In the genomic region with DNA sequence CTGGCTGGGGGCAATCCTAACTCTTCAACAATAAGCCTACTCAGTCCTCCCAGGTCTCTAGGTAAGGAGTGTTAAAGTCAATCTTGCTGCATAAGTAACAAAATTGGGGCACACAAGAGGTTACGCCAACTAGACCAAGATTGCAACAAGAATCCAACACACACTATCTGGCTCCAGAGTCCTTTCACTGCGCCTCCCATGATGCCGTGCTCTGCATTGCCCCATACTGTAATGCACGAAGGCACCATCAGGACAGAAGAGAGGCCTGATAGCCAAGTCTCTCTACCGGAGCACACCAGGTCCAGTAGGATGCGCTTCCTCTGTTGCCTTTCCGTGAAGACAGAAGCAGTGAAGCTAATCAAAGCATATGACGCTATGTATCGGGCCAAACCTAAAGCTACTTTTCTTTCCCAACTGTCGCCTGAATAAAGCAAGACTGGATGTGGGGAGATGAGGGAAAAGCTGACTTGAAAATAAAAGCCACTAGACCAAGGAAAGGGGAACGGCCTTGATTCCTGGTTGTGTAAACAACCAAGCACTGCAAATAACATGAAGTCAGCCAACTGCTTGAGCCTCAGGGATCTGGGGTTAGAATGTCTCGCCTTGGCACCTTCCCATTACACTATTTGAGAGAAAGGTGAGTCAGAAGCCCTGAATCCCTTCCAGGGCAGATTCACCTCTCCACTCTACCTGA, we compare ENCODE assay signal across 12 mouse cellular contexts. TPM values are rescaled to one million over a fixed set of nuclear protein-coding genes. Genes with fewer than 3 reads are reported as not detected.
DNase-seq lines count a peak whose midpoint lies in the region; ATAC-seq and TF ChIP-seq lines count a peak whose summit lies in the region.
"Had no signal": no experiment of that assay in that cellular context is flagged by ENCODE, and none has a peak within 500 bp of the region (broad histone marks: within the 10 kb centered on the region; RNA-seq: fewer than 3 reads in every experiment).

No protein-coding gene starts in this region.

- H3K79me2 ChIP-seq in liver, adult 2 months (ENCODE audit: control insufficient read depth, insufficient read depth, low read length): peaks cover 8% of the 10 kb centered on the region
- H3K79me2 ChIP-seq in myocyte (ENCODE audit: control insufficient read depth, insufficient read depth): peaks cover 1% of the 10 kb centered on the region

- TF ChIP-seq POLR2A in cerebellum, adult 2 months (IDR thresholded peaks at IDR 0.05; ENCODE audit: borderline replicate concordance, insufficient read depth, low read length): no peak
- no peak for TF ChIP-seq POLR2A in liver, adult 2 months (IDR thresholded peaks at IDR 0.05; ENCODE audit: extremely low read depth, insufficient read depth, low read length)
- TF ChIP-seq POLR2A in myocyte (IDR thresholded peaks at IDR 0.05; ENCODE audit: insufficient read length, low read depth): peak; percentile 6

- no peak for ATAC-seq in hindbrain, embryonic 14.5 days (ENCODE audit: low FRiP score)

- H3ac ChIP-seq in myocyte (ENCODE audit: control insufficient read depth, insufficient read length): no peak overlapping the region

- TF ChIP-seq CTCF in cerebellum, adult 2 months (IDR thresholded peaks at IDR 0.05; ENCODE audit: borderline replicate concordance, insufficient read depth, low read depth, low read length): no peak
- no peak for TF ChIP-seq CTCF in liver, adult 2 months (IDR thresholded peaks at IDR 0.05; ENCODE audit: low read depth, low read length)

- no peak for DNase-seq in cerebellum, adult 2 months
- no peak for DNase-seq in cerebellum, postnatal 14 days
- peak; percentile 67 for DNase-seq in liver, adult 2 months (ENCODE audit: extremely low read depth, low read depth, low spot score)
- no peak for DNase-seq in liver
- no peak for DNase-seq in hindbrain, embryonic 14.5 days (ENCODE audit: low spot score)
- no peak for DNase-seq in thymus, postnatal 25 days
- DNase-seq in gastrocnemius, postnatal 10 days: no peak
- DNase-seq: left cerebral cortex, postnatal 4 days had no signal

- H3K27me3 ChIP-seq in cerebellum, adult 2 months (ENCODE audit: control insufficient read depth, insufficient read depth, low read length): no peaks in the 10 kb centered on the region
- no peaks in the 10 kb centered on the region for H3K27me3 ChIP-seq in liver, adult 2 months (ENCODE audit: control insufficient read depth, insufficient read depth, low read length)
- no peaks in the 10 kb centered on the region for H3K27me3 ChIP-seq in hindbrain, embryonic 14.5 days (ENCODE audit: control insufficient read depth, insufficient read depth, low read length)
- H3K27me3 ChIP-seq in myocyte (ENCODE audit: control insufficient read depth, insufficient read depth, insufficient read length): no peaks in the 10 kb centered on the region

- peak overlapping the region; percentile 60; the same call in 1 of the 2 replicates for H3K9ac ChIP-seq in liver, adult 2 months (ENCODE audit: low read depth, low read length)
- H3K9ac ChIP-seq in hindbrain, embryonic 14.5 days: no peak overlapping the region

- H3K9me3 ChIP-seq in hindbrain, embryonic 14.5 days (ENCODE audit: control insufficient read depth, low read length): no peaks in the 10 kb centered on the region

- 0 out of 2 replicates have a peak overlapping the region, but pooled peaks have one; percentile 24 for H3K27ac ChIP-seq in cerebellum, adult 2 months (ENCODE audit: insufficient read depth, low read length)
- H3K27ac ChIP-seq in liver, adult 2 months (replicated peaks; ENCODE audit: insufficient read depth, low read depth, low read length): peak overlapping the region; percentile 97
- H3K27ac ChIP-seq in hindbrain, embryonic 14.5 days: 0 out of 2 replicates have a peak overlapping the region, but pooled peaks have one; percentile 58

- peaks cover 10% of the 10 kb centered on the region for H3K4me1 ChIP-seq in cerebellum, adult 2 months (ENCODE audit: control insufficient read depth, insufficient read depth, low read length)
- H3K4me1 ChIP-seq in liver, adult 2 months (ENCODE audit: control insufficient read depth, insufficient read depth, low read length): peaks cover 41% of the 10 kb centered on the region
- H3K4me1 ChIP-seq in hindbrain, embryonic 14.5 days (replicated peaks; ENCODE audit: control insufficient read depth, insufficient read depth, low read length): peaks cover 38% of the 10 kb centered on the region

- 79% methylated on average over 12 of the region's 12 CpGs for WGBS in cerebellum, adult 2 months
- 33% methylated on average over 12 of the region's 12 CpGs for WGBS in liver, adult 2 months
- WGBS in hindbrain, embryonic 14.5 days: 82% methylated on average over 12 of the region's 12 CpGs

- H3K4me3 ChIP-seq in cerebellum, adult 2 months (replicated peaks; ENCODE audit: insufficient read depth, low read depth, low read length): no peak overlapping the region
- H3K4me3 ChIP-seq in liver, adult 2 months (ENCODE audit: insufficient read depth, low read depth, low read length): no peak overlapping the region
- H3K4me3 ChIP-seq in hindbrain, embryonic 14.5 days (replicated peaks; ENCODE audit: low read length): no peak overlapping the region
- no peak overlapping the region for H3K4me3 ChIP-seq in myocyte

- H3K4me2 ChIP-seq in hindbrain, embryonic 14.5 days (replicated peaks): no peak overlapping the region
- peak overlapping the region; percentile 28 for H3K4me2 ChIP-seq in myocyte (ENCODE audit: low read depth)

- no peaks in the 10 kb centered on the region for H3K36me3 ChIP-seq in liver, adult 2 months (ENCODE audit: control insufficient read depth, insufficient read depth, low read length)
- peaks cover 65% of the 10 kb centered on the region for H3K36me3 ChIP-seq in hindbrain, embryonic 14.5 days (replicated peaks; ENCODE audit: control insufficient read depth, insufficient read depth)
- H3K36me3 ChIP-seq in myocyte (ENCODE audit: control insufficient read depth, insufficient read depth): peaks cover 28% of the 10 kb centered on the region

TF ChIP-seq in myocyte, 11 proteins besides CTCF, POLR2A, EP300 and RAD21:
- TF ChIP-seq MYOD1 (IDR thresholded peaks at IDR 0.05; ENCODE audit: control insufficient read depth in 1 of 3, insufficient read length in 2 of 3, low read depth in 2 of 3) (no peak), MYOG (IDR thresholded peaks at IDR 0.05; ENCODE audit: control insufficient read depth in 1 of 3, insufficient read depth in 1 of 3, insufficient read length in 2 of 3, low read depth in 2 of 3) (no peak), CEBPB (IDR thresholded peaks at IDR 0.05; ENCODE audit: insufficient read depth, poor library complexity, severe bottlenecking) (no peak), POLR2AphosphoS2 (IDR thresholded peaks at IDR 0.05; ENCODE audit: insufficient read length, low read depth) (no peak), TCF3 (IDR thresholded peaks at IDR 0.05; ENCODE audit: insufficient read length, low read depth) (no peak), USF1 (IDR thresholded peaks at IDR 0.05; ENCODE audit: low read depth) (no peak)

RNA-seq across cellular contexts. Expression of a gene that starts 13.6 kb away (rescaled TPM):
- polyA plus RNA-seq in cerebellum, adult 2 months (2012; rRNA removed): 11.4 and 11.5 TPM in 2 replicates
- total RNA-seq in liver, adult 2 months (2014; rRNA removed): 1.8 and 3.8 TPM in 2 replicates
- 6.5 and 7.2 TPM in 2 replicates for polyA plus RNA-seq in liver, adult 2 months (2012; rRNA removed)
- polyA plus RNA-seq in hindbrain, embryonic 14.5 days (2014; fragmentation: Nextera tagmentation; extraction: Ambion mirVana): 44.1 and 50.6 TPM in 2 replicates
- 21.2 TPM for polyA plus RNA-seq in myocyte (2012; fragmentation: generic; extraction: Trizol)
- total RNA-seq in gastrocnemius, postnatal 10 days (2021): 10 to 100 TPM; 20.3 to 23.2 TPM

RNA-seq across cellular contexts. Expression of a gene that starts 27.1 kb away (rescaled TPM):
- 3.3 and 3.6 TPM in 2 replicates for polyA plus RNA-seq in cerebellum, adult 2 months (2012; rRNA removed)
- 27.1 and 30.9 TPM in 2 replicates for total RNA-seq in liver, adult 2 months (2014; rRNA removed)
- polyA plus RNA-seq in liver, adult 2 months (2012; rRNA removed): 6.1 and 7.4 TPM in 2 replicates
- 0.91 and 1.3 TPM in 2 replicates for polyA plus RNA-seq in hindbrain, embryonic 14.5 days (2014; fragmentation: Nextera tagmentation; extraction: Ambion mirVana)
- polyA plus RNA-seq in myocyte (2012; fragmentation: generic; extraction: Trizol): 0.06 TPM
- 1 to 10 TPM; 2.0 to 4.1 TPM for total RNA-seq in gastrocnemius, postnatal 10 days (2021)

RNA-seq across cellular contexts. Expression of a gene that starts 57.9 kb away (rescaled TPM):
- 0.46 and 0.65 TPM in 2 replicates for polyA plus RNA-seq in cerebellum, adult 2 months (2012; rRNA removed)
- total RNA-seq in liver, adult 2 months (2014; rRNA removed): 2.3 and 2.4 TPM in 2 replicates
- 0.12 and 0.24 TPM in 2 replicates for polyA plus RNA-seq in liver, adult 2 months (2012; rRNA removed)
- polyA plus RNA-seq in hindbrain, embryonic 14.5 days (2014; fragmentation: Nextera tagmentation; extraction: Ambion mirVana): 7.1 and 7.5 TPM in 2 replicates
- polyA plus RNA-seq in myocyte (2012; fragmentation: generic; extraction: Trizol): 5.4 TPM
- total RNA-seq in gastrocnemius, postnatal 10 days (2021): 10 to 100 TPM in 1 of 2 experiments, 1 to 10 TPM in 1; 7.3 to 11.2 TPM

RNA-seq across cellular contexts. Expression of a gene that starts 60.0 kb away (rescaled TPM):
- polyA plus RNA-seq in cerebellum, adult 2 months (2012; rRNA removed): not detected in 2 replicates
- total RNA-seq in liver, adult 2 months (2014; rRNA removed): not detected in 2 replicates
- not detected in 2 replicates for polyA plus RNA-seq in liver, adult 2 months (2012; rRNA removed)
- polyA plus RNA-seq in hindbrain, embryonic 14.5 days (2014; fragmentation: Nextera tagmentation; extraction: Ambion mirVana): not detected in 2 replicates
- 0.02 TPM for polyA plus RNA-seq in myocyte (2012; fragmentation: generic; extraction: Trizol)
- total RNA-seq in gastrocnemius, postnatal 10 days (2021): not detected
- total RNA-seq: left cerebral cortex, postnatal 4 days had no signal
- polyA plus RNA-seq: embryonic facial prominence, embryonic 11.5 days; gonadal fat pad, adult 2 months; kidney, embryonic 14.5 days had no signal

Comparison
In these comparisons a context has a peak if more than half of its experiments do, and no peak if none do; other contexts are left out.
1. H3K27ac ChIP-seq: peak in every context shown above with its lines; median percentile 97 in liver, adult 2 months; 58 in hindbrain, embryonic 14.5 days; 24 in cerebellum, adult 2 months.